Mouse (Mus musculus): ENCODE results near the gene D10Jhu81e.
"Not testable (repeated sequence)": the region's sequence is repeated elsewhere in the genome, so short reads cannot be mapped to it uniquely, and the experiment has no call there.

D10Jhu81e gene

GRCm38 (mm10) chr10:78134975-78135798 lies 34.4 kb downstream of the D10Jhu81e start:
- in situ Hi-C loops (cut with MboI, MseI) = no loop called here

DNA sequence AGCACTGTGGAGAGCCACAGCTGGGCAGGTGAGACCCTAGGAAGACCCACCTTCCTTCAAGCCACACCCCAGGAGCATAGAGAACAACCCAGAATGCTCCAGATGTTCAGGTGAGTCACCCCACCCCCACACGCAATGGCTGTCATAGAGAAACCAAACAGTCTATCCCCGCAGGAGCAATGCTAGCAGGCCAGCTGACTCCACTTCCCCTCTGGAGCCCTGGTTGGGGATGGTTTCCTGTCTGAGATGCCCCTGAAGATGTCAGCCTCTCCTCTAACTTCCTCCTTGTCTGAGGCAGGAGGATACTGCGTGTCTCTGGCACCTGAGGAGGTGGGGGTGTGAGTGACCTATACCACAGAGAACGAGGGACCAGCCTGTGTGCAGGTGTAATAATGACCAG lies 35.2 kb downstream of the D10Jhu81e start:
- in situ Hi-C loops (cut with MboI, MseI) = no loop called here

DNA sequence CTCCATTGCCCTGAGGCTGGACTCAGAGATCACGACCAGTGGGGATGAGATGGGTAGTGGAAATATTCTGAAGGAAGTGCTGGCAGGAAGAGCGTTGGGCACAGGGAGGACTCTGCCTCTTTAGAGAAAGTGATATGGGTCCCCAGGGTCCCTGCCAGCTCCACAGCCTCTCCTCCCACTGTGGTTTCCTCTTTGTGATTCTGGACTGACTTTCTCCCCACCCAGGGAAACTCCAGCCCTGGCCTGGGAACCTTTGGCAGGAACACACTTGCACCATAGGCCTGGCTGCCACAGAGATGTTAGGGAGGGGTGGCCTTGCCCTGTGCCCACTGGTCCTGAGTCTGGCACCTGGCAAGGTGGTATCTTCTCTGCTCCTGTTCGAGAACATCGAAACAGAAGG lies 39.6 kb downstream of the D10Jhu81e start:
- in situ Hi-C loops (cut with MboI, MseI) = no loop called here

DNA sequence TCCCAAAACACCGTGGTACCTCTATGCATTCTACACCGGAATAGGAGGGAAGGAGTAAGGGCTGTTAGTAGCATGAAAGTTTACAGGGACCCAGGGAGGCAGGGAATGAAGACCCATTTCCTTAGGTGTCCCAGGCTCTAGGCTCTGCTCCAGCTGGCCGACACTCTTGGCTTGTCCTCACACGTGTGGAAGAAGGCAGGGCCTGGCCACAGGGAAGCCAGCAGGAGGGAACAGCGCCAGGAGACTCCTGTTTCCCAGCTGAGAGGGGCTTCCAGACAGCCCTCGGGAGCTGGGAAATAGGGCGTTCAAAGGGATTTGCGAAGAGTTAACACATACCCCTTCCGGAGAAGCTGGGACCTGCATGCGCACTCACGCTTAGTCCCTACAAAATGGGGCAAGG lies 40.2 kb downstream of the D10Jhu81e start:
- in situ Hi-C loops (cut with MboI, MseI) = no loop called here

GRCm38 (mm10) chr10:78128647-78129046 lies 40.9 kb downstream of the D10Jhu81e start:
- in situ Hi-C loops (cut with MboI, MseI) = no loop called here

DNA sequence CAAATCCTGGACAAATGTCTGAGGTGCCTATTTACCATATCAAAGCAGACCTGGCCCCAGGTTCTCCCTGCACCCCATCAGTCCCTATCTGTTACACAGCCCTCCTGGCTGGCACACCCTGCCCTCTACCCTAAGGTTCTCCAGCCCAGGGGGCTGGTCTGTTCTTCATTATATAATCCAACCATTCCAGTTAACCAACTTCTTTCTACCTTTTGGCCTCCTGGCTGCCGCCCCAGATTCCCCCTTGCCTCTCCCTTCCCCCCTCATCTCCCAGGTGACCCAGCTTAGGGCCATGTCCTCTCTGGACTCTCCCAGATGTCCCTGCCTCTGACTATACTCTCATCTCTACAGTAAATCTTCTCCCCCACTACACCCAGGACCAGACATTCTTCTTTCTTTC lies 41.7 kb downstream of the D10Jhu81e start:
- in situ Hi-C loops (cut with MboI, MseI) = no loop called here

DNA sequence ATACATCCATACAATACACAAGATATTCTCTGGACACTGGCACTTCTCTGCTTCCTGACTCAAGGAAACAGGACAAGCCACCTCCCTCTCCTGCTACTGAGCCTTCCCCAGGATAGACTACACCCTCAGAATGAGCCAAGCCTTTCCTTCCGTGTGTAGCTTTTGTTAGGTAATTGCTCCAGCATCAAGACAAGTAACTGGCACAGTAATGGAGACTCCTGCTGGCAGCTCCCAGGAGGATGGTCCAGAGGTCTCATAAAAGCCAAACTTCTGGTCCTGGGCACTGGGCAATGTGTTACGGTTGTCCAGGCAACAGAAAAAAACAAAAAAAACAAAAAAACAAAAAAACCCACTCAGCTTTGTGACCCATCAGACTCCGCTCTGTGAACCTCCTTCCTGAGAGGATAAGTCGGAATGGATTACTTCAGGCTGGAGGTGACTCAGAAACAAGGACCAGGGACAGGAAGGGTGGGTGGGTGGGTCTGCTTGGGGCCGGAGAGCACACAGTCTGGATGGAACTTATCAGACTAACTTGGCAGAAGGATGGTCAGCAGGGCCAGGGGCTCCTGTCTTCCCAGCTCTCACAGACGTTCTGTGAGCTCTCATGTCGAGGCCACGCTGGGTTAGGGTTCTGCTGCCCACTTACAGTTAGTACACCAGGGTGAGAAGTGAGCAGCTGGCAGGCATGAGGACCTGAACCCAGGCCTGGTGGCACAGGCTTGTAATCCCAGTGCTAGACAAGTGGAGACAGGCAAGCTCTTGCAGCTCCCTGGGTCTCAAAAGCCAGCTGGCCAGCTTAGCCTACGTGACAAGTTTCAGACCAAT lies 42.3 kb downstream of the D10Jhu81e start:
- in situ Hi-C loops (cut with MboI, MseI) = no loop called here

- in situ Hi-C loops (cut with MboI, MseI) = no loop called here
These were observed 43.3 kb downstream of the D10Jhu81e start for GRCm38 (mm10) chr10:78126311-78126710.

DNA sequence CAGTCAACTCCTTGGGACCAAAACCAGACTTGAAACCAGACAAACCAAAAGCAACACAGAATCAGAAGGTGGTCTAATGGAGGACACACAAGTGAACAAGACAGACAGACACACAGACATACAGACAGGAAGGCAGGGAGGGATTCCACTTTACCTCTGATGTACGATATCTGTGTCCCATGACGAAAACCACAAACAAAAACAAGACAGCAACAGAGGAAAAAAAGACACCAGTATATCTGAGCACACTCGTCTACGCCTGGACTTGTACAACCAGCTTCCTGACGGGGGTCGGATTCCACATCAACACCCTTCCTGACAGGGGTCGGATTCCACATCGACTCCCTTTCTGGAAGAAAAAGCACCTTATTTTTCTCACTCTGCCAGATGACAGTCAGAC lies 44.5 kb downstream of the D10Jhu81e start:
- in situ Hi-C loops (cut with MboI, MseI) = not testable (repeated sequence)

GRCm38 (mm10) chr10:78124137-78124536 lies 45.4 kb downstream of the D10Jhu81e start:
- in situ Hi-C loops (cut with MboI, MseI) = not testable (repeated sequence)

DNA sequence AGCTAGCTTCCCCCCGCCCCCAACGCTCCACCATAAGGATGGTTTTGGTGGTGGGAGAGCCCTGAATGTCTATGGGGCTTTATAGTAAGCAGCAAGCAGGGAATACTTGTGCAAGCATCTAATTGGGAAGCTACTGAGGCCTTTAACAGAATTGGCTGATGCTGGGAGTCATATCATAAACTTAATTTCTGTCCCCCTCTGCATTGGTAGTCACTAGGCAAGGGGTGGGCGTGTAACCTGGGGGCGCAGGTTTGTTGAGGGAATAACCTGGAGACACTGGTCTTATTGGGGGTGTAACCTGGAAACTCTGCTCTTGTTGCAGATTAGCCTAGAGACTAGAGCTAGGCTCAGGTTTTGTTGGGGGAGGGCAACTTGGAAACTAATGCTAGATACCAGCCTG lies 50.2 kb downstream of the D10Jhu81e start:
- in situ Hi-C loops (cut with MboI, MseI) = no loop called here

- in situ Hi-C loops (cut with MboI, MseI) = no loop called here
These were observed 54.4 kb downstream of the D10Jhu81e start for GRCm38 (mm10) chr10:78115153-78115552.

DNA sequence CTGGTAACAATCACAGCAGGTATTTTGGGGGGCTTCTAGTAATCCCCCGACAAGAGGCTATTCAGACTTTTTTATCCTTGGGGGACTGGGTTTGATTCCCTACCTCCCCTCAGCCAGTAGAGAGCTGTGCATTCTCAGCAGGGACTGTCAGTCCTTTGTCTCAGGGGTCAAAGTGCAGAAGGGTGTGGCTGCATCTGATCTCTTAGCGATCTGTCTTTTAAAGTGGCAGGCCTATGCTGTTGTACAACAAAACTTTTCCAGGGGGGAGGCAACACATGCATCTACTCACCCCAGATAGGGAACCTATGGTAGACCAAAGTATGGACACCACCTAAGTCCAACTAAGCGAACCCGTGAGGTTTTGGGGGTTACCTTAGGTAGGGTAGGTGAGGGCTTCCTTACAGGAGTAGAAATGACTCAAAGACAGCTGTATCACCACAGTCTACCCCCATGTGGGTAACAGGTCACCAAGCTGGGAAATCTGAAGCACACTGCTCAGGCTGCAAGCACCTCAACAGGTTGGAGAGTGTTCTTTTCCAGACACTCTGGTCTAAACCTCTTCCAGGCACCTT lies 55.0 kb downstream of the D10Jhu81e start:
- in situ Hi-C loops (cut with MboI, MseI) = no loop called here
